Mouse (Mus musculus) skeletal muscle tissue, adult 2 months (tissue): ENCODE data around the gene Lilr4b.
"Not testable (repeated sequence)": the region's sequence is repeated elsewhere in the genome, so short reads cannot be mapped to it uniquely, and the experiment has no call there.

Experiments
- DNase-seq: peaks from one replicate; pipeline ENCODE4 v3.0.0-alpha.2; 2012; ENCODE audit warnings: low read depth, low spot score

Gene Lilr4b

GRCm38 (mm10) chr10:51480397-51480796, at the start of gene Lilr4b, which contains the start of gene Gm49339:
Gene Lilr4b, plus strand, starts transcription at chr10:51480632.
Gene Gm49339, plus strand, starts transcription at chr10:51480612.
- DNase-seq, result not testable (repeated sequence)

DNA sequence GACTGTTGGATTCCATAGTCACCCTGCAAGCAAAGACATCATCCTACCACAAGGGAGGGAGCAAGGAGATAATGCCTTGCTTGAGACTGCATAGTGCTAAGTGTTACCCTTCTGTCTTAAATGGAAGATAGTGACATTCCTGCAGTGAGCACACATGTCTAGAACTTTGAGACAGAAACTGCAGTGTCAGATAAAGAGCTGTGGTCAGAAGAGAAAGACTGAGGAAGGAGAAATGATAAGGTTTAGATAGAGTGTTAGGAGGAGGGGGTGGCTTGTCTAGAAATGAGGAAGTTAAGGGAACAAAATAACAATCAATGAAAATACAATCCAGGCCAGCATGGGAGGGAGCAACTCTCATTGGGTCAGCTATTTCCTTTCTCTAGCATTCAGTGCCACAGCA, 47.5 kb upstream of the Lilr4b start:
- DNase-seq, result no peak

DNA sequence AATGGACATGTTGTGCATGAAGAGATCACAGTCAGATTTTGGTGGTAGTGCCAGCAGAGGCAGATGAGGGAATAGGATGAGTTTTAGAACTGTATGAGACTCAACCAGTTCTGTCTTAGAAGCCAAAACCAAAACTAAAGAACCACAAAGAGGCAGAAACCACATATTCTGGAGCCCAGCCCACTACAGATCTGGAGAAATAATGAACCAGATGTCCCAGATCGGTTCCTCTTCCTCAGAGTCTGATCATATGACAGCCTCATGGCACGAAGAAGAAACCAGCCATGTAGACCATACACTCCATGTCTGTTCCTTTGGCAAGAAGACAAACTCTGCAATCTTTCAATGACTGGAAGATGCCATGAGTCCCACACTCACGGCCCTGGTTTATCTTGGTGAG, 44.7 kb upstream of the Lilr4b start:
- no peak for DNase-seq

- DNase-seq, result no peak
Measured at GRCm38 (mm10) chr10:51451610-51452009, 28.8 kb upstream of the Lilr4b start.

- DNase-seq, result peak; percentile 30
Measured at GRCm38 (mm10) chr10:51453616-51454298, 26.7 kb upstream of the Lilr4b start.

DNA sequence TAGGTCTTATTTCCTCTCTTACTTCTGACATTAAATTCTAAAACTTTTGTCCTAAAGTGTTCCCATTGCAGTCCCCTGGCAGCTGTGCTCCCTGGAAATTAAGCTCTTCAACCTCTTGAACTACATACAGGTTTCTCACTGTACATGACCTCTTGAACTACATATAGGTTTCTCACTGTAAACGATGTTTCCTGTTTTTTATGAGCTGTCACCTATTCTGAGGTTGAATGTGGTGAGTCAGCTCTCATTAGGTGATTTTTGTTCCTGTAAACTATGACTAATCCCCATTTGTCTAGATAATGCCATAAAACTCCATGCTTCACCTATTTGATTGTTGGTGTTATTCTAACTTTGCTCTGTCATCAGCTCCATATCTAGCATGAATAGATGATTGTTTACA, 26.1 kb upstream of the Lilr4b start:
- DNase-seq, result no peak

DNA sequence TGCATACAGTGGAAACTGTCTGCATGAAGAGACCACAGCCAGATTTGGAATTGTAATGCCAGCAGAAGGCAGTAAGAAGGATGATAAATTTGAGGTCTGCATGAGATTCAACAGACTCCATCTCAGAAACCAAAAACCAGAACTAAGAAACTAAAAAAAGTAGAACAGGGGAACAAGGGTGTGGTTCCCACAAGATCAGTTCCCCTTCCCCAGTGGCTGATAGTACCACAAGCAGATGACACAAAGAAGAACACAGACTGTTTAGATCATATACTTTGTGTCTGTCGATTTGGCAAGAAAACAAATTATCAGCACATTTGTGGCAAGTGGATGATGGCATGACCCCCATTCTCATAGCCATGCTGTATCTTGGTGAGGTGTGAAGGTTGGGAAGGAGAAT, 24.7 kb upstream of the Lilr4b start:
- DNase-seq, result peak; percentile 25

- DNase-seq, result no peak
Measured at GRCm38 (mm10) chr10:51456369-51456768, 24.1 kb upstream of the Lilr4b start.

DNA sequence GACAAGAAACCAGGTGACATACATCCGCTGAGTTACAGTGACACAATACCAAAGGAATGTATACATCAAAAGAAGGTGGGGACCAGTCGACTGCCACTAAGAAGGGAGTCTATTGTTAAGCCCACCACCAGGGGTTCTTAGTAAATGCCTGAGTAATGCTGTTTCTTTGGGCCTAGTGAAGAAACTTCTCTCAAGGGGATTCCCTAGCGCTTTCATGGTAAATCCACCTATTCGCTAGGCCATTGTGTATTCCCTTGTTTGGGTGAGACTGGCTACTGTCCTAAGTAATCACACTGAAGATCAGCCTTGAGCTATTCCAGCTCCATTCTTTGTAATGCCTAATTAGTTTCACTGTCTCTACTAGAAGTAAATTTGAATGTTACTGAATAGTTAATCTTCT, 16.6 kb upstream of the Lilr4b start:
- not testable (repeated sequence) for DNase-seq

DNA sequence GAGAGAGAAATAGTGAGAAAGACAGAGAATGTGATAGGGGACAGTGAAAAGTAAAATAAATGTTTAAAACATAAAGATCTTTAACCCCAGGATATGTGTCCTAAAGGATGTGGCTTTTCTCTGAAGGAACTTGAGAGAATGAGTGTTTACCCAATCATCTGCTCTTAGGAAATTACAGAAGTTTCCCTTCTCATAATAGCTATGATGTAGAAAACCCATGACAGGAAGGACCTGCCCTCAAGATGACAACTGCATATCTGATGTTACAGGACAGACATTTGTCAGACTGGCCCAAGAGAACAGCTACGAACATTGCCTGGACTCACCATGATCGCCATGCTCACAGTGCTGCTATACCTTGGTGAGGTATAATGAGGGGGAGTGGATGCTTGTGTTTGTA, 10.3 kb downstream of the Lilr4b start, which contains the start of gene Lilrb4a:
Gene Lilrb4a, plus strand, starts transcription at position 266 of the 400 bp plus-strand sequence.
- DNase-seq, result not testable (repeated sequence)

- no peak for DNase-seq
Measured at GRCm38 (mm10) chr10:51520021-51520420, 39.6 kb downstream of the Lilr4b start.

DNA sequence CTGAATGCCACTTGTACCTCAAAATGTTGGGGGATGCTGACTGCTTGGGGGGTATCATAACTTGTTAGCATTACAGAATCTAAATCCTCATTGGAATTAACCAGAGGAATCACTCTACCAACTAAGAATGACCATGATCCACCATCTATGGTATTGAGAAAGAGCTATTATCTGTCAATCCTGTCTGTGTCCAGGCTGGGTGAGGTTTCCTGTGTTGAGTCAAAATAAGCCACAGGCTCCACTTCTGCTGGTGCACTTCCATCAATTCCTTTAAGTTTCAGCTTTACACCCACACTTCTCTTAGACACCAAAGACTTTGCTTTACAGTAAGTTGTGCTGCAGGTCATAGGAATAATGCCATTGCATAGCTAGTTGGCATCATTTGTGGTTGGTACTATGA, 41.0 kb downstream of the Lilr4b start:
- no peak for DNase-seq

- DNase-seq, result no peak
Measured at GRCm38 (mm10) chr10:51526090-51526489, 45.7 kb downstream of the Lilr4b start.

- no peak for DNase-seq
Measured at GRCm38 (mm10) chr10:51526633-51527032, 46.2 kb downstream of the Lilr4b start.

DNA sequence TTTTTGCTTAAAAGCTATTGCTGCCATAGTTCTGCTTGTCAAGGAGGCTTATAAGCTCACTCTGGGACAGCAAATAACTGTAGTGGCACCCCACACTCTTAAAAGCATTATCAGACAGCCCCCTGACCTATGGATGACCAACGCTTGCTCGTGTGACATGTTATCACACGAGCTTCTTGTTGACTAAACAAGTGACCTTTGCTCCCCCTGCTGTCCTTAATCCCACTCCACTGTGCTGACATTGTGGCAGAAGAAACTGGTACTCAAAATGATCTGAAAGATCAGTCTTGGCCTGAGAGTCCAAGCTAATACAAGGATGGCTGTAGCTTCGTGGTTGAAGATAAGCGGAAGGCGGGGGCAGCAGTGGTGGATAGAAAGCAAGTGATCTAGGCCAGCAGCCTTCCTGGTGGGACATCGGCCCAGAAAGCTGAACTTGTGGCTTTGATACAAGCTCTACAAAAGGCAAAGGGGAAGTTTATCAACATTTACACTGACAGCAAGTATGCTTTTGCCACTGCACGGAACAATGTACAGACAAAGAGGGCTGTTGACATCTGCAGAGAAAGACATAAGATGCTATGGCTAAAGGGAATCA, 48.5 kb downstream of the Lilr4b start:
- peak; percentile 18 for DNase-seq

DNA sequence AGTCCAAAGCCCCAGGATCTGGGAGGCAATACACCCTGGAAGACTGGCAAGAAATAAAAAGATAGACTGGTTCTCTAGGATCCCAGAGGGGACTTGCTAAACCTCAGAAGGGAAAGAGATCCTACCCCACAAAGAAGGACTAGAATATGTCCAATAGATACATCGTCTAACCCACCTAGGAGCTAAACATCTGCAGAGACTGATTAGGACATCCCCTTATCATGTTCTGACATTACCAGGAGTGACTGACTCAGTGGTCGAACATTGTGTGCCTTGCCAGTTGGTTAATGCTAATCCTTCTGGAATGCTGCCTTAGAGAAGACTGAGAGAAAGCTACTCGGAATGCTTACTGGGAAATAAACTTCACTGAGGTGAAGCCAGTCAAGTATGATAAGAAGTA, 49.1 kb downstream of the Lilr4b start:
- no peak for DNase-seq

GRCm38 (mm10) chr10:51530813-51531212, 50.4 kb downstream of the Lilr4b start:
- DNase-seq, result no peak
